8 mouse cellular contexts compared by ENCODE assay signal in genomic region chr13:98263458-98263987, GRCm38 (mm10). TPM values are rescaled to one million over a fixed set of nuclear protein-coding genes. Genes with fewer than 3 reads are reported as not detected.
DNase-seq lines count a peak whose midpoint lies in the region; ATAC-seq and TF ChIP-seq lines count a peak whose summit lies in the region.

No protein-coding gene starts in this region.

- H3K4me2 ChIP-seq in heart, embryonic 12.5 days: peak overlapping the region; percentile 89
- H3K4me2 ChIP-seq in forebrain, postnatal 0 days (ENCODE audit: low read depth): peak overlapping the region; percentile 53

- ATAC-seq in heart, embryonic 12.5 days (ENCODE audit: insufficient number of reproducible peaks, low FRiP score): peak; percentile 51
- ATAC-seq in G1E (ENCODE audit: extremely low read depth, insufficient number of reproducible peaks, low FRiP score, poor library complexity, severe bottlenecking): no peak; the same call in 1 of the 2 replicates
- ATAC-seq in forebrain, postnatal 0 days: peak; percentile 40
- ATAC-seq in megakaryocyte progenitor cell, adult 5-6 weeks (replicated peaks; ENCODE audit: poor library complexity): peak; percentile 19

- peaks cover 17% of the 10 kb centered on the region for H3K4me1 ChIP-seq in heart, embryonic 12.5 days (replicated peaks)
- peaks cover 25% of the 10 kb centered on the region for H3K4me1 ChIP-seq in G1E (ENCODE audit: insufficient read depth, low read depth, low read length)
- peaks cover 18% of the 10 kb centered on the region for H3K4me1 ChIP-seq in forebrain, postnatal 0 days (ENCODE audit: insufficient read depth)

- H3K9me3 ChIP-seq in heart, embryonic 12.5 days (replicated peaks): no peaks in the 10 kb centered on the region
- no peaks in the 10 kb centered on the region for H3K9me3 ChIP-seq in G1E (replicated peaks)
- H3K9me3 ChIP-seq in forebrain, postnatal 0 days (ENCODE audit: low read length): no peaks in the 10 kb centered on the region

- peak overlapping the region; percentile 76 for H3K9ac ChIP-seq in heart, embryonic 12.5 days
- H3K9ac ChIP-seq in forebrain, postnatal 0 days: peak overlapping the region; percentile 91

- H3K27ac ChIP-seq in heart, embryonic 12.5 days (ENCODE audit: poor library complexity, severe bottlenecking): peak overlapping the region; percentile 86
- H3K27ac ChIP-seq in forebrain, postnatal 0 days (ENCODE audit: low read depth, low read length): peak overlapping the region; percentile 94

- TF ChIP-seq CTCF in G1E (IDR thresholded peaks at IDR 0.05; ENCODE audit: low read depth, low read length): no peak
- no peak; the same call in 1 of the 2 replicates for TF ChIP-seq CTCF in forebrain, postnatal 0 days (IDR thresholded peaks at IDR 0.05; ENCODE audit: low read depth)

- no peak for DNase-seq in heart, postnatal 4 days
- DNase-seq in G1E (ENCODE audit: low spot score): peak; percentile 31
- no peak for DNase-seq in forebrain, postnatal 0 days
- no peak for DNase-seq in left cerebral cortex, adult 8-10 months (ENCODE audit: low spot score in 2 of 2)
- no peak for DNase-seq in yolk sac, embryonic 10.5 days (ENCODE audit: low spot score)
- DNase-seq in layer of hippocampus, adult 8-10 months (ENCODE audit: low spot score in 2 of 2): no peak

- peaks cover 22% of the 10 kb centered on the region for H3K36me3 ChIP-seq in heart, embryonic 12.5 days
- peaks cover 53% of the 10 kb centered on the region for H3K36me3 ChIP-seq in G1E (replicated peaks)
- peaks cover 11% of the 10 kb centered on the region for H3K36me3 ChIP-seq in forebrain, postnatal 0 days (ENCODE audit: insufficient read depth)

- peak overlapping the region; percentile 94 for H3K4me3 ChIP-seq in heart, embryonic 12.5 days
- peak overlapping the region; percentile 94 for H3K4me3 ChIP-seq in G1E (ENCODE audit: low read depth, low read length)
- H3K4me3 ChIP-seq in forebrain, postnatal 0 days (ENCODE audit: low read depth, low read length): peak overlapping the region; percentile 74

- under 1% methylated on average over 16 of the region's 16 CpGs for WGBS in heart, embryonic 12.5 days
- 1% methylated on average over 16 of the region's 16 CpGs for WGBS in forebrain, postnatal 0 days

- no peaks in the 10 kb centered on the region for H3K27me3 ChIP-seq in heart, embryonic 12.5 days (replicated peaks)
- no peaks in the 10 kb centered on the region for H3K27me3 ChIP-seq in G1E (ENCODE audit: insufficient read depth, low read length)
- H3K27me3 ChIP-seq in forebrain, postnatal 0 days (ENCODE audit: insufficient read depth, low read length): no peaks in the 10 kb centered on the region

RNA-seq across cellular contexts. Expression of gene Ankra2, which starts 0.6 kb away (rescaled TPM):
- polyA plus RNA-seq in heart, embryonic 12.5 days (2016; fragmentation: Nextera tagmentation; extraction: Ambion mirVana): 16.1 and 18.5 TPM in 2 replicates
- total RNA-seq in heart, postnatal 4 days (2021): 10 to 100 TPM; 20.8 to 21.8 TPM
- total RNA-seq in G1E (2014; fragmentation: Nextera tagmentation): 19.8 and 29.0 TPM in 2 replicates
- total RNA-seq in G1E (2017): 50.0 and 53.0 TPM in 2 replicates
- 16.3 and 20.9 TPM in 2 replicates for polyA plus RNA-seq in G1E (2012)
- total RNA-seq in forebrain, postnatal 0 days (2014; rRNA removed): 95.5 and 110 TPM in 2 replicates
- polyA plus RNA-seq in forebrain, postnatal 0 days (2015; fragmentation: Nextera tagmentation; extraction: Ambion mirVana): 81.6 and 85.9 TPM in 2 replicates
- 14.8 and 19.9 TPM in 2 replicates for total RNA-seq in megakaryocyte progenitor cell, adult 5-6 weeks (2015)
- total RNA-seq in megakaryocyte progenitor cell, adult 5-6 weeks (2017): 14.2 and 20.9 TPM in 2 replicates
- total RNA-seq in left cerebral cortex, adult 8-10 months (2022): 10 to 100 TPM; 43.8 to 48.6 (median 47.9) TPM
- 10 to 100 TPM; 42.8 to 50.4 (median 49.4) TPM for total RNA-seq in layer of hippocampus, adult 8-10 months (2022)

RNA-seq across cellular contexts. Expression of gene Utp15, which starts 0.7 kb away (rescaled TPM):
- polyA plus RNA-seq in heart, embryonic 12.5 days (2016; fragmentation: Nextera tagmentation; extraction: Ambion mirVana): 19.2 and 19.7 TPM in 2 replicates
- 10 to 100 TPM in 1 of 2 experiments, 1 to 10 TPM in 1; 9.7 to 11.6 TPM for total RNA-seq in heart, postnatal 4 days (2021)
- total RNA-seq in G1E (2014; fragmentation: Nextera tagmentation) (49.2 and 51.6 TPM in 2 replicates), G1E (2017) (73.7 and 81.2 TPM in 2 replicates)
- polyA plus RNA-seq in G1E (2012): 21.3 and 22.4 TPM in 2 replicates
- 27.5 and 33.5 TPM in 2 replicates for total RNA-seq in forebrain, postnatal 0 days (2014; rRNA removed)
- polyA plus RNA-seq in forebrain, postnatal 0 days (2015; fragmentation: Nextera tagmentation; extraction: Ambion mirVana): 16.5 and 22.0 TPM in 2 replicates
- total RNA-seq in megakaryocyte progenitor cell, adult 5-6 weeks (2015): 27.2 and 33.8 TPM in 2 replicates
- total RNA-seq in megakaryocyte progenitor cell, adult 5-6 weeks (2017): 39.9 and 48.0 TPM in 2 replicates
- total RNA-seq in left cerebral cortex, adult 8-10 months (2022): 10 to 100 TPM; 22.1 to 25.2 (median 24.3) TPM
- 10 to 100 TPM; 22.2 to 25.0 (median 24.2) TPM for total RNA-seq in layer of hippocampus, adult 8-10 months (2022)

RNA-seq across cellular contexts. Expression of gene Gm21976, which starts 16.2 kb away (rescaled TPM):
- not detected in 2 replicates for polyA plus RNA-seq in heart, embryonic 12.5 days (2016; fragmentation: Nextera tagmentation; extraction: Ambion mirVana)
- not detected for total RNA-seq in heart, postnatal 4 days (2021)
- total RNA-seq in G1E (2014; fragmentation: Nextera tagmentation) (not detected in 2 replicates), G1E (2017) (not detected in 2 replicates)
- polyA plus RNA-seq in G1E (2012): not detected in 2 replicates
- total RNA-seq in forebrain, postnatal 0 days (2014; rRNA removed): 1.0 TPM in 1 of 2 replicates, not detected in the other
- not detected in 2 replicates for polyA plus RNA-seq in forebrain, postnatal 0 days (2015; fragmentation: Nextera tagmentation; extraction: Ambion mirVana)
- total RNA-seq in megakaryocyte progenitor cell, adult 5-6 weeks (2015): not detected in 2 replicates
- not detected in 2 replicates for total RNA-seq in megakaryocyte progenitor cell, adult 5-6 weeks (2017)
- total RNA-seq in left cerebral cortex, adult 8-10 months (2022): not detected
- total RNA-seq in layer of hippocampus, adult 8-10 months (2022): not detected

RNA-seq across cellular contexts. Expression of gene Btf3, which starts 53.3 kb away (rescaled TPM):
- 474 and 476 TPM in 2 replicates for polyA plus RNA-seq in heart, embryonic 12.5 days (2016; fragmentation: Nextera tagmentation; extraction: Ambion mirVana)
- 100 to 1,000 TPM; 291 to 301 TPM for total RNA-seq in heart, postnatal 4 days (2021)
- total RNA-seq in G1E (2014; fragmentation: Nextera tagmentation): 982 and 1,121 TPM in 2 replicates
- 2,215 and 2,347 TPM in 2 replicates for total RNA-seq in G1E (2017)
- 141 and 144 TPM in 2 replicates for polyA plus RNA-seq in G1E (2012)
- 435 and 523 TPM in 2 replicates for total RNA-seq in forebrain, postnatal 0 days (2014; rRNA removed)
- 562 and 667 TPM in 2 replicates for polyA plus RNA-seq in forebrain, postnatal 0 days (2015; fragmentation: Nextera tagmentation; extraction: Ambion mirVana)
- 1,345 and 1,405 TPM in 2 replicates for total RNA-seq in megakaryocyte progenitor cell, adult 5-6 weeks (2015)
- 2,105 and 2,157 TPM in 2 replicates for total RNA-seq in megakaryocyte progenitor cell, adult 5-6 weeks (2017)
- 100 to 1,000 TPM; 167 to 188 (median 185) TPM for total RNA-seq in left cerebral cortex, adult 8-10 months (2022)
- 100 to 1,000 TPM; 157 to 207 (median 184) TPM for total RNA-seq in layer of hippocampus, adult 8-10 months (2022)

RNA-seq across cellular contexts. Expression of gene Arhgef28, which starts 57.3 kb away (rescaled TPM):
- polyA plus RNA-seq in heart, embryonic 12.5 days (2016; fragmentation: Nextera tagmentation; extraction: Ambion mirVana): 12.6 and 13.4 TPM in 2 replicates
- total RNA-seq in heart, postnatal 4 days (2021): 1 to 10 TPM; 7.0 to 9.8 TPM
- total RNA-seq in G1E (2014; fragmentation: Nextera tagmentation): not detected in 2 replicates
- under 0.01 and 0.11 TPM in 2 replicates for total RNA-seq in G1E (2017)
- not detected in 2 replicates for polyA plus RNA-seq in G1E (2012)
- 27.0 and 38.7 TPM in 2 replicates for total RNA-seq in forebrain, postnatal 0 days (2014; rRNA removed)
- 23.1 and 33.9 TPM in 2 replicates for polyA plus RNA-seq in forebrain, postnatal 0 days (2015; fragmentation: Nextera tagmentation; extraction: Ambion mirVana)
- 2.1 and 2.9 TPM in 2 replicates for total RNA-seq in megakaryocyte progenitor cell, adult 5-6 weeks (2015)
- 2.9 TPM in 2 replicates for total RNA-seq in megakaryocyte progenitor cell, adult 5-6 weeks (2017)
- 10 to 100 TPM; 29.5 to 41.9 (median 34.7) TPM for total RNA-seq in left cerebral cortex, adult 8-10 months (2022)
- total RNA-seq in layer of hippocampus, adult 8-10 months (2022): 10 to 100 TPM; 76.5 to 97.9 (median 94.2) TPM
